Mouse (Mus musculus) cerebellum, adult 9-11 months (tissue): ENCODE measurements around the gene Impad1.
A peak's percentile ranks its signal among the peaks of the same experiment; 100 is the strongest.

Source experiments
- DNase-seq: peaks from one replicate; pipeline ENCODE4 v3.0.0; 2022

Impad1 gene

GRCm38 (mm10) chr4:4792992-4793834 is at the start of gene Impad1:
Gene Impad1 (minus strand): TSS chr4:4793355.
- peak; percentile 93 for DNase-seq

- DNase-seq, result no peak
These were observed 47.0 kb upstream of the Impad1 start for GRCm38 (mm10) chr4:4840145-4840544.

GRCm38 (mm10) chr4:4833789-4834295 is 40.7 kb upstream of the Impad1 start:
- DNase-seq, result no peak

GRCm38 (mm10) chr4:4828131-4828530 is 35.0 kb upstream of the Impad1 start:
- no peak for DNase-seq

- no peak for DNase-seq
These were observed 29.0 kb upstream of the Impad1 start for GRCm38 (mm10) chr4:4822119-4822518.

- DNase-seq, result peak; percentile 71
These were observed 789 bp downstream of the Impad1 start for GRCm38 (mm10) chr4:4792141-4792991.

- no peak for DNase-seq
These were observed 2.0 kb downstream of the Impad1 start for GRCm38 (mm10) chr4:4791180-4791579.

- DNase-seq, result no peak
These were observed 8.0 kb downstream of the Impad1 start for GRCm38 (mm10) chr4:4785169-4785568.

- DNase-seq, result no peak
These were observed 8.8 kb downstream of the Impad1 start for GRCm38 (mm10) chr4:4784305-4784704.

- no peak for DNase-seq
These were observed 9.5 kb downstream of the Impad1 start for GRCm38 (mm10) chr4:4783686-4783957.

- no peak for DNase-seq
These were observed 10.1 kb downstream of the Impad1 start for GRCm38 (mm10) chr4:4782882-4783685.

GRCm38 (mm10) chr4:4779265-4779770 is 13.8 kb downstream of the Impad1 start:
- no peak for DNase-seq

- DNase-seq, result no peak
These were observed 21.5 kb downstream of the Impad1 start for GRCm38 (mm10) chr4:4771523-4772114.

- no peak for DNase-seq
These were observed 27.3 kb downstream of the Impad1 start for GRCm38 (mm10) chr4:4765806-4766205.

GRCm38 (mm10) chr4:4758376-4758775 is 34.8 kb downstream of the Impad1 start:
- DNase-seq, result no peak

GRCm38 (mm10) chr4:4729427-4729826 is 63.7 kb downstream of the Impad1 start:
- DNase-seq, result no peak

GRCm38 (mm10) chr4:4726241-4726776 is 66.8 kb downstream of the Impad1 start:
- DNase-seq, result no peak

- DNase-seq, result no peak
These were observed 69.3 kb downstream of the Impad1 start for GRCm38 (mm10) chr4:4723821-4724220.

- no peak for DNase-seq
These were observed 71.1 kb downstream of the Impad1 start for GRCm38 (mm10) chr4:4722081-4722480.

- DNase-seq, result no peak
These were observed 75.3 kb downstream of the Impad1 start for GRCm38 (mm10) chr4:4717763-4718347.
